In genomic region chr19:8998546-8998945, GRCm38 (mm10) we compare ENCODE assay signal across 20 mouse cellular contexts. TPM values are rescaled to one million over a fixed set of nuclear protein-coding genes. Genes with fewer than 3 reads are reported as not detected.
DNase-seq lines count a peak whose midpoint lies in the region; ATAC-seq and TF ChIP-seq lines count a peak whose summit lies in the region.
"Had no signal": no experiment of that assay in that cellular context is flagged by ENCODE, and none has a peak within 500 bp of the region (broad histone marks: within the 10 kb centered on the region; RNA-seq: fewer than 3 reads in every experiment).

No protein-coding gene starts in this region.

- no peak for DNase-seq in kidney, postnatal 0 days (ENCODE audit: low spot score)
- no peak for DNase-seq in kidney, postnatal 14 days
- no peak for DNase-seq in CH12.LX (ENCODE audit: extremely low read depth)
- no peak for DNase-seq in ovary, postnatal 36 days (ENCODE audit: low spot score)
- DNase-seq in testis, postnatal 10 days (ENCODE audit: low spot score) = no peak
- DNase-seq in embryo, embryonic 10.5 days (ENCODE audit: low spot score) = no peak
- DNase-seq: adrenal gland, adult 2 months; cerebellum, adult 18-20 months; embryo, embryonic 11 days; gastrocnemius, postnatal 14 days; kidney, adult 18-20 months; liver; retina, postnatal 1 day; thymus, postnatal 25 days had no signal

- WGBS in kidney, postnatal 0 days = 83% methylated on average over 6 of the region's 6 CpGs

- no peak overlapping the region for H3ac ChIP-seq in myocyte (ENCODE audit: control insufficient read depth, insufficient read length)

- TF ChIP-seq RAD21 in CH12.LX (IDR thresholded peaks at IDR 0.05; ENCODE audit: low read depth, low read length) = no peak

- peaks cover 23% of the 10 kb centered on the region; the same call in 1 of the 2 replicates for H3K4me1 ChIP-seq in kidney, postnatal 0 days (replicated peaks; ENCODE audit: insufficient read depth, low read length)
- H3K4me1 ChIP-seq in CH12.LX (ENCODE audit: control insufficient read depth in 1 of 2, insufficient read depth in 2 of 2) = peaks cover 24 to 57% of the 10 kb centered on the region in 2 experiments
- peaks cover 36% of the 10 kb centered on the region for H3K4me1 ChIP-seq in brown adipose tissue, adult 24 weeks (ENCODE audit: control insufficient read depth, insufficient read depth, insufficient read length, low read length)
- H3K4me1 ChIP-seq: hindbrain, embryonic 12.5 days had no signal

- no peak for TF ChIP-seq EP300 in CH12.LX (IDR thresholded peaks at IDR 0.05; ENCODE audit: low read length)

- peaks cover 22% of the 10 kb centered on the region for H3K36me3 ChIP-seq in kidney, postnatal 0 days (ENCODE audit: insufficient read depth, low read length)
- H3K36me3 ChIP-seq in CH12.LX (replicated peaks in 1 of 2; ENCODE audit: control insufficient read depth in 1 of 2, insufficient read depth in 1 of 2, low read length in 1 of 2) (peaks cover 26 to 38% of the 10 kb centered on the region in 2 experiments), myocyte (ENCODE audit: control insufficient read depth, insufficient read depth) (peaks cover 47% of the 10 kb centered on the region)
- H3K36me3 ChIP-seq: hindbrain, embryonic 12.5 days; neural tube, embryonic 15.5 days had no signal

- no peak overlapping the region for H3K4me2 ChIP-seq in kidney, postnatal 0 days (ENCODE audit: low read length)
- H3K4me2 ChIP-seq in CH12.LX (ENCODE audit: insufficient read depth, low read depth, poor library complexity, severe bottlenecking) = peak overlapping the region; percentile 45
- peak overlapping the region; percentile 100 for H3K4me2 ChIP-seq in myocyte (ENCODE audit: low read depth)
- H3K4me2 ChIP-seq: hindbrain, embryonic 12.5 days; midbrain, embryonic 11.5 days; neural tube, embryonic 15.5 days had no signal

- no peak overlapping the region for H3K9ac ChIP-seq in kidney, postnatal 0 days (ENCODE audit: low read depth, low read length)
- H3K9ac ChIP-seq in CH12.LX (ENCODE audit: insufficient read depth, low read depth) = 0 out of 2 replicates have a peak overlapping the region, but pooled peaks have one; percentile 17
- H3K9ac ChIP-seq: hindbrain, embryonic 12.5 days; neural tube, embryonic 15.5 days had no signal

- no peak for TF ChIP-seq CTCF in kidney, postnatal 0 days (IDR thresholded peaks at IDR 0.05; ENCODE audit: low read depth)
- no peak for TF ChIP-seq CTCF in CH12.LX (conservative IDR thresholded peaks at IDR 0.05 in 1 of 2, IDR thresholded peaks at IDR 0.05 in 1 of 2; ENCODE audit: low read depth in 2 of 2, low read length in 2 of 2)

- H3K79me2 ChIP-seq in CH12.LX (replicated peaks; ENCODE audit: control insufficient read depth, extremely low read depth, insufficient read depth, poor library complexity, severe bottlenecking) = peaks cover 62% of the 10 kb centered on the region
- H3K79me2 ChIP-seq in myocyte (ENCODE audit: control insufficient read depth, insufficient read depth) = peaks cover 99% of the 10 kb centered on the region

- H3K9me3 ChIP-seq in kidney, postnatal 0 days (replicated peaks; ENCODE audit: low read length) = no peaks in the 10 kb centered on the region
- no peaks in the 10 kb centered on the region for H3K9me3 ChIP-seq in CH12.LX (replicated peaks; ENCODE audit: low read length)
- H3K9me3 ChIP-seq: hindbrain, embryonic 12.5 days; neural tube, embryonic 15.5 days had no signal

- in situ Hi-C loops in CH12.LX (cut with MboI; ENCODE audit: low pct_ligation_motif_present, low pct_unique_long_range_greater_than_20kb, low sequenced_read_pairs) = loop anchor here (10.0 kb wide), 1 partner anchor 56 kb away; no protein-coding TSS in a partner anchor

- no peaks in the 10 kb centered on the region for H3K27me3 ChIP-seq in kidney, postnatal 0 days (ENCODE audit: insufficient read depth, low read length)
- H3K27me3 ChIP-seq in CH12.LX (replicated peaks) (no peaks in the 10 kb centered on the region), myocyte (ENCODE audit: control insufficient read depth, insufficient read depth, insufficient read length) (no peaks in the 10 kb centered on the region)
- H3K27me3 ChIP-seq: hindbrain, embryonic 12.5 days; neural tube, embryonic 15.5 days had no signal

- ATAC-seq in kidney, postnatal 0 days (replicated peaks; ENCODE audit: low FRiP score, low read depth) = no peak

- TF ChIP-seq POLR2A in CH12.LX (IDR thresholded peaks at IDR 0.05; ENCODE audit: low read depth, low read length) = no peak
- TF ChIP-seq POLR2A in myocyte (IDR thresholded peaks at IDR 0.05; ENCODE audit: insufficient read length, low read depth) = no peak

- dilution Hi-C loops in CH12.LX (cut with MboI; ENCODE audit: extremely low pct_ligation_motif_present, extremely low pct_unique_long_range_greater_than_20kb, low sequenced_read_pairs) = no loop called here

- H3K4me3 ChIP-seq in kidney, postnatal 0 days (replicated peaks; ENCODE audit: low read depth, low read length) = no peak overlapping the region
- no peak overlapping the region for H3K4me3 ChIP-seq in CH12.LX (replicated peaks in 1 of 3; ENCODE audit: low read depth in 2 of 3, low read length in 2 of 3, poor library complexity in 1 of 3)
- no peak overlapping the region for H3K4me3 ChIP-seq in brown adipose tissue, adult 24 weeks (ENCODE audit: insufficient read depth, low read depth, low read length)
- H3K4me3 ChIP-seq in myocyte = no peak overlapping the region
- H3K4me3 ChIP-seq: hindbrain, embryonic 12.5 days; left cerebral cortex, adult 2 months; neural tube, embryonic 15.5 days had no signal

- H3K27ac ChIP-seq in kidney, postnatal 0 days = peak overlapping the region; percentile 80
- 0 out of 2 replicates have a peak overlapping the region, but pooled peaks have one; percentile 88 for H3K27ac ChIP-seq in CH12.LX (ENCODE audit: insufficient read depth, low read depth)
- H3K27ac ChIP-seq in brown adipose tissue, adult 24 weeks (replicated peaks; ENCODE audit: low read depth, low read length) = 0 out of 2 replicates have a peak overlapping the region, but pooled peaks have one; percentile 1
- H3K27ac ChIP-seq: hindbrain, embryonic 12.5 days; left cerebral cortex, adult 2 months had no signal

TF ChIP-seq in CH12.LX, 34 proteins besides CTCF, POLR2A, EP300 and RAD21:
- no peak for TF ChIP-seq MAFK (IDR thresholded peaks at IDR 0.05; ENCODE audit: insufficient replicate concordance, low read length)
TF ChIP-seq in CH12.LX: peak in this region for 0.

TF ChIP-seq in myocyte, 11 proteins besides CTCF, POLR2A, EP300 and RAD21:
- TF ChIP-seq E2F4 (IDR thresholded peaks at IDR 0.05; ENCODE audit: insufficient read depth) (no peak), SRF (IDR thresholded peaks at IDR 0.05; ENCODE audit: control insufficient read depth, insufficient read length, low read depth) (no peak), USF1 (IDR thresholded peaks at IDR 0.05; ENCODE audit: low read depth) (no peak), MAX (IDR thresholded peaks at IDR 0.05; ENCODE audit: low read depth) (no peak), POLR2AphosphoS2 (IDR thresholded peaks at IDR 0.05; ENCODE audit: insufficient read length, low read depth) (no peak), MYOD1 (IDR thresholded peaks at IDR 0.05; ENCODE audit: control insufficient read depth in 1 of 3, insufficient read length in 2 of 3, low read depth in 2 of 3) (no peak), TCF3 (IDR thresholded peaks at IDR 0.05; ENCODE audit: insufficient read length, low read depth) (no peak), REST (IDR thresholded peaks at IDR 0.05; ENCODE audit: insufficient read depth, insufficient read length) (no peak), TCF12 (IDR thresholded peaks at IDR 0.05; ENCODE audit: insufficient read depth, poor library complexity, severe bottlenecking) (no peak), CEBPB (IDR thresholded peaks at IDR 0.05; ENCODE audit: insufficient read depth, poor library complexity, severe bottlenecking) (no peak)

RNA-seq across cellular contexts. Expression of gene Ahnak, which starts 9.5 kb away (rescaled TPM):
- polyA plus RNA-seq in kidney, postnatal 0 days (2015; fragmentation: Nextera tagmentation; extraction: Ambion mirVana) = 22.5 and 27.5 TPM in 2 replicates
- total RNA-seq in CH12.LX (2012; rRNA removed) = 15.3 and 21.7 TPM in 2 replicates
- total RNA-seq in CH12.LX (2014; rRNA removed) = 1.5 and 1.7 TPM in 2 replicates
- 1.8 and 2.0 TPM in 2 replicates for polyA plus RNA-seq in CH12.LX (2012; ENCODE audit: insufficient read length, low read depth)
- 133 and 177 TPM in 2 replicates for polyA plus RNA-seq in brown adipose tissue, adult 24 weeks (2012; ENCODE audit: insufficient read depth, insufficient read length, missing spikeins)
- polyA plus RNA-seq in myocyte (2012; fragmentation: generic; extraction: Trizol) = 93.3 TPM

RNA-seq across cellular contexts. Expression of gene Eef1g, which starts 31.7 kb away (rescaled TPM):
- 328 and 354 TPM in 2 replicates for polyA plus RNA-seq in kidney, postnatal 0 days (2015; fragmentation: Nextera tagmentation; extraction: Ambion mirVana)
- total RNA-seq in CH12.LX (2012; rRNA removed) = 1,294 and 1,368 TPM in 2 replicates
- total RNA-seq in CH12.LX (2014; rRNA removed) = 1,172 and 1,266 TPM in 2 replicates
- 1,511 and 1,695 TPM in 2 replicates for polyA plus RNA-seq in CH12.LX (2012; ENCODE audit: insufficient read length, low read depth)
- polyA plus RNA-seq in brown adipose tissue, adult 24 weeks (2012; ENCODE audit: insufficient read depth, insufficient read length, missing spikeins) = 134 and 135 TPM in 2 replicates
- polyA plus RNA-seq in myocyte (2012; fragmentation: generic; extraction: Trizol) = 896 TPM

RNA-seq across cellular contexts. Expression of gene Tut1, which starts 44.9 kb away (rescaled TPM):
- 19.9 and 22.3 TPM in 2 replicates for polyA plus RNA-seq in kidney, postnatal 0 days (2015; fragmentation: Nextera tagmentation; extraction: Ambion mirVana)
- total RNA-seq in CH12.LX (2012; rRNA removed) (47.7 and 49.1 TPM in 2 replicates), CH12.LX (2014; rRNA removed) (40.4 and 41.8 TPM in 2 replicates)
- polyA plus RNA-seq in CH12.LX (2012; ENCODE audit: insufficient read length, low read depth) (52.9 and 54.9 TPM in 2 replicates), myocyte (2012; fragmentation: generic; extraction: Trizol) (24.9 TPM)
- polyA plus RNA-seq in brown adipose tissue, adult 24 weeks (2012; ENCODE audit: insufficient read depth, insufficient read length, missing spikeins) = 6.9 and 7.5 TPM in 2 replicates

RNA-seq across cellular contexts. Expression of gene Mta2, which starts 56.9 kb away (rescaled TPM):
- 103 and 116 TPM in 2 replicates for polyA plus RNA-seq in kidney, postnatal 0 days (2015; fragmentation: Nextera tagmentation; extraction: Ambion mirVana)
- total RNA-seq in CH12.LX (2012; rRNA removed) (131 and 158 TPM in 2 replicates), CH12.LX (2014; rRNA removed) (115 and 117 TPM in 2 replicates)
- polyA plus RNA-seq in CH12.LX (2012; ENCODE audit: insufficient read length, low read depth) (149 and 162 TPM in 2 replicates), myocyte (2012; fragmentation: generic; extraction: Trizol) (81.5 TPM)
- 28.2 and 30.6 TPM in 2 replicates for polyA plus RNA-seq in brown adipose tissue, adult 24 weeks (2012; ENCODE audit: insufficient read depth, insufficient read length, missing spikeins)

Comparison
In these comparisons a context has a peak if more than half of its experiments do, and no peak if none do; other contexts are left out.
1. H3K27ac ChIP-seq: peak in every context shown above with its lines; median percentile 88 in CH12.LX; 80 in kidney, postnatal 0 days; 1 in brown adipose tissue, adult 24 weeks.